Mouse (Mus musculus) heart, postnatal 0 days (tissue): ENCODE results near the gene Krt33a. TPM values are rescaled to one million over a fixed set of nuclear protein-coding genes. Genes with fewer than 3 reads are reported as not detected.

ENCODE experiments used
- ATAC-seq: fragments of 200-750 bp; cut with Nextera tagmentation; 2 replicates; pipeline ENCODE4 v1.8.0; 2017; ENCODE audit warnings: low read depth, moderate number of reproducible peaks, moderate library complexity; ENCODE audit not compliant: insufficient read depth
- DNase-seq: peaks from one replicate; pipeline ENCODE4 v3.0.0-alpha.2; 2016; ENCODE audit warnings: low spot score
- H3K27ac ChIP-seq: fragments of 300-500 bp; sonication (generic); 2 replicates; pipeline ENCODE4 v1.5.1; 2014; ENCODE audit warnings: low read depth, mild to moderate bottlenecking
- H3K27me3 ChIP-seq: fragments of 300-500 bp; sonication (generic); 2 replicates; pipeline ENCODE4 v1.6.1; 2014; ENCODE audit warnings: low read length, mixed read lengths; ENCODE audit not compliant: control insufficient read depth, insufficient read depth
- H3K36me3 ChIP-seq: fragments of 300-500 bp; sonication (generic); replicated peaks from 2 replicates; pipeline ENCODE4 v1.6.1; 2014; ENCODE audit warnings: low read length, mixed read lengths; ENCODE audit not compliant: control insufficient read depth, insufficient read depth
- H3K4me1 ChIP-seq: fragments of 300-500 bp; sonication (generic); 2 replicates; pipeline ENCODE4 v1.6.1; 2014; ENCODE audit warnings: antibody characterized with exemption; ENCODE audit not compliant: control insufficient read depth, insufficient read depth
- H3K4me2 ChIP-seq: fragments of 300-500 bp; sonication (generic); 2 replicates; pipeline ENCODE4 v1.6.1; 2014; ENCODE audit warnings: low read depth, mild to moderate bottlenecking, low read length, moderate library complexity
- H3K4me3 ChIP-seq: fragments of 300-500 bp; sonication (generic); 2 replicates; pipeline ENCODE4 v1.5.1; 2014; ENCODE audit warnings: low read depth, low read length
- H3K9ac ChIP-seq: fragments of 300-500 bp; sonication (generic); replicated peaks from 2 replicates; pipeline ENCODE4 v1.6.1; 2014; ENCODE audit warnings: low read depth, low read length, mixed read lengths
- H3K9me3 ChIP-seq: fragments of 300-500 bp; sonication (generic); replicated peaks from 2 replicates; pipeline ENCODE4 v1.6.1; 2016; ENCODE audit warnings: low read length; ENCODE audit not compliant: control insufficient read depth
- CTCF ChIP-seq: IDR thresholded peaks from 2 replicates; pipeline ENCODE4 v1.5.1; 2016; ENCODE audit warnings: antibody characterized with exemption, control low read depth, low read depth
- EP300 ChIP-seq: IDR thresholded peaks from 2 replicates; pipeline ENCODE4 v1.6.1; 2016; ENCODE audit warnings: antibody characterized with exemption, low read depth
- whole genome bisulfite sequencing: fragments of 180-500 bp; shearing (Covaris S2); extraction: QIAGEN DNeasy Blood & Tissue Kit; methylation state at CpG from one replicate; pipeline ENCODE4 v1.1.7; 2014; 5-methylcytosine and 5-hydroxymethylcytosine counted together
- polyA plus RNA-seq: library from polyadenylated mRNA; unstranded; fragments of >200 nt; fragmentation: Nextera tagmentation; extraction: Ambion mirVana; gene quantifications from 2 replicates; pipeline ENCODE4 v1.2.1, GENCODE M21; 2015
- total RNA-seq: library from RNA; depleted of rRNA; stranded (reverse); fragments of >200 nt; gene quantifications from 2 replicates; pipeline ENCODE4 v1.2.3, GENCODE M21; 2014; ENCODE audit warnings: low replicate concordance

Krt33a gene
- total and polyA plus RNA-seq, 2 experiments from 2014 or later: not detected

DNA sequence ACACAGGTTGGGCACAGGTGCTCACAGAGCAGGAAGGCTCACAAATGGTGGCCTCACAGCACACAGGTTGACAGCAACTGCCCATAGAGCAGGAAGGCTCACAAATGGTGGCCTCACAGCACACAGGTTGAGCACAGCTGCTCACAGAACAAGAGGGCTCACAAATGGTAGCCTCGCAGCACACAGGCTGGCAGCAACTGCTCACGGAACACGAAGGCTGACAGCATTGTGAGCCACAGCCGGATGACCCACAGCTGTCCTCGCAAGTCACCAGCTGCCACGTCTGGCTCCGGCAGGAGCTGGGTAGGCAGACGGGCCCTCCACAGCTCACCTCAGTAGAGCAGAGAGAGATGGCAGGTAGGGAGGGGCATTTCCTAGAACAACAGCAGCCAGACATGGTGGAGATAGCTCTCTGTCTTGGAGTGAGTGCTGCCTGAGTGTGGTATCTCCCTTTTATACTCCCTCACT, 29.8 kb downstream of the Krt33a start, which contains the start of gene Krtap16-1:
TSS of gene Krtap16-1 (minus strand) at position 418 of the 468 bp plus-strand sequence.
- no peak within 1 kb of the TSS for H3K9ac ChIP-seq
- H3K9me3 ChIP-seq: no peaks in the 10 kb centered on the region
- H3K27me3 ChIP-seq: no peaks in the 10 kb centered on the region
- H3K4me2 ChIP-seq: no peak within 1 kb of the TSS
- 67% methylated on average over 8 of the region's 8 CpGs for WGBS
- no peak within 1 kb of the TSS for H3K27ac ChIP-seq
- no peak for ATAC-seq
- no peak within 1 kb of the TSS for H3K4me3 ChIP-seq
- no peaks in the 10 kb centered on the region for H3K36me3 ChIP-seq
- no peak for TF ChIP-seq CTCF
- no peak for TF ChIP-seq EP300
- DNase-seq: no peak
- no peaks in the 10 kb centered on the region for H3K4me1 ChIP-seq

DNA sequence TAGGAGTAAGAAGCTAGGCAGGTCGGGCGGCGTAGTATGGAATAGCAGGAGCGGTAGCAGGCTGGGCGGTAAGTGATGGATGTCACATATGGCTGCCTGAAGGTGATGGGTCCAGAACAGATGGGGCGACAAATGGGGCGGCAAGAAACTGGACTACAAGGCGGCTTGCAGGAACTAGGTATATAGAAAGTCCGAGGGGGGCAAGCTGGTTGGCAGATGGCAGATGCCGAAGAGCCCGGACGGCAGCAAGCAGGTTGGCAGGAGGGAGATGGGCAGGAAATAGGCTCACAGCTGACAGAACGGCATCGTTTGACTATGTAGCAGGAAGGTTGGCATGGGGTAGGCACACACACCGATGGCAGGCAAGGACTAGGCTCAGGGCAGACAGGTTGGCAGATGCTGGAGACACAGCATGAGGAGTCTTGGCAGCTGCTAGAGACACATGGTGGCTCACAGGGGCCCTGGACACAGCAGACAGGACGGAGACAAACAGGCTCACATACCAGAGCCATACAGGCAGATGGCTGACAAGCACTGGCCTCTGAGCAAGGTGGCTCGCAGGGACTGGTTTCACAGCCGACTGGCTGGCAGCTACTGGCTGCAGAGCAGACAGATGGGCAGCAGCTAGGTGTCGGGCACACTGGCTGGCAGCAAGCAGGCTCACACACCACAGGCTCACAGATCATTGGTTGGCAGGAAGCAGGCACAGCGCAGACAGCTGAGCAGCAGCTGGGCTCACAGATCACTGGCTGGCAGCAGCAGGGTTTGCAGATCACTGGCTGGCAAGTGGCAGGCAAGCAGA, 30.5 kb downstream of the Krt33a start:
- Histone ChIP-seq H3K9ac (no peak overlapping the region), H3K4me3 (no peak overlapping the region), H3K36me3 (no peaks in the 10 kb centered on the region), H3K4me2 (no peak overlapping the region), H3K27ac (no peak overlapping the region), H3K27me3 (no peaks in the 10 kb centered on the region), H3K9me3 (no peaks in the 10 kb centered on the region), H3K4me1 (no peaks in the 10 kb centered on the region)
- no peak for DNase-seq
- TF ChIP-seq EP300 (no peak), CTCF (no peak)
- 71% methylated on average over 20 of the region's 20 CpGs for WGBS
- ATAC-seq: no peak

DNA sequence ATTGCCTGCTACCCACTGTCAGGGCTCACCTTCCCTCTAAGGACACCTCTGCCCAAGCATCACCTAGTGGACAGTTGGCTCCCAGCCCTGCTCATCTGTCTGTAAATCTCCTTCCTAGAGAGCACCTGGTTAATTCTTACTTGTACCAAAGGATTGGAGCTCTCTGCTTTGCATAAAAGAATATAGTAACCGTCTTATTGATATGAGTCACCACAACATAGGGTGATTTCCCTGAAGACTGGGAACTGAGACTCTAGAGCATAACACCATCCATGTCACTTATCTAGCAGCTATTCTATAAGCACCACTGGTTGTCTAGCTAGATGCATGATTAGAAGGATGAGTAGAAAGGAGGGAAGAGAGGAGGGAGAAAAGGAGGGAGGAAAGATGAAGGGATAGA, 32.6 kb downstream of the Krt33a start:
- Histone ChIP-seq H3K36me3 (no peaks in the 10 kb centered on the region), H3K4me3 (no peak overlapping the region), H3K9ac (no peak overlapping the region), H3K27me3 (no peaks in the 10 kb centered on the region), H3K4me2 (no peak overlapping the region), H3K27ac (no peak overlapping the region), H3K9me3 (no peaks in the 10 kb centered on the region), H3K4me1 (no peaks in the 10 kb centered on the region)
- no peak for ATAC-seq
- WGBS: 81% methylated on average over 1 of the region's 1 CpGs
- no peak for DNase-seq
- TF ChIP-seq CTCF (no peak), EP300 (no peak)

DNA sequence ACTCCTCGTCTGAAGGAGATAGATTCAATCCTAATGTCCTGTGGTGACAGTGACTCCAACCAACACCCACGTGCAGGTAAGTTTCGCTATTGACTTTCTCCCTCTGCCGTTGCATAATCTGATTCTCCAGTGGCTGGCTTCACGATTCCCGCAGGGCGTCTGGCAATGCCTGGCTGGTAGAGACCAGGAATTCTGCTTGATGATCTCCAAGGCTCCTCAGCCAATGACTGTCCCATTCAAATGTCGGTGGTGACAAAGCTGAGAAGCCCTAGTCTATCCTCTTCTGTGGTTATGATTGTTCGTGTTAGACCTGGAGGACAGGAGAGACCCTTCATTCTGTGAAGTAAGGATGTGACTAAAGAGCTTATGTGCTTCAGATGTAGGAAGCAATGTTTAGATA, 33.3 kb downstream of the Krt33a start:
- no peak for DNase-seq
- Histone ChIP-seq H3K4me1 (no peaks in the 10 kb centered on the region), H3K9ac (no peak overlapping the region), H3K36me3 (no peaks in the 10 kb centered on the region), H3K27me3 (no peaks in the 10 kb centered on the region), H3K4me3 (no peak overlapping the region), H3K27ac (no peak overlapping the region), H3K9me3 (no peaks in the 10 kb centered on the region), H3K4me2 (no peak overlapping the region)
- TF ChIP-seq EP300 (no peak), CTCF (no peak)
- 76% methylated on average over 9 of the region's 9 CpGs for WGBS
- no peak for ATAC-seq

DNA sequence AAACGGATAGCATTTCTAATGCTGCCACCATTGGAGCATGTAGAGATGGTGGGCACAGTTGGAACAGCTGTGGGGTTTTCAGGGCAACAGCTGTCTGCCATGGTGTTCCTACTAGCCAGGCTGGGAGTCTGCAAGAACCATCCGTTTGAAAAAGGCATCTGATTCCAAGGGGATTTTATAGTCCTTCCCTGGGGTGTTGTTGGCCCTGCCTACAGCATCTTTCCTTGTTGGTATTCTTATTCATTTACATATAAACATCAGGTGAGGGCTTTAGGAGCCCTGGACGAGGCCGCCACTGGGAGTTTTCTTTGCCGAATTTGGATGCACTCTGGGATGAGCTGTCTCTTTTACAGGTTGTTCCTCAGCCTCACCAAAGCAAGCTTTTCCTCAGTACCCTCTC, 37.1 kb downstream of the Krt33a start, which contains the start of gene Krtap29-1:
TSS of gene Krtap29-1 (minus strand) at position 101 of the 400 bp plus-strand sequence.
- Histone ChIP-seq H3K9me3 (no peaks in the 10 kb centered on the region; the same call in 1 of the 2 replicates), H3K4me3 (no peak within 1 kb of the TSS), H3K9ac (no peak within 1 kb of the TSS), H3K4me1 (no peaks in the 10 kb centered on the region), H3K36me3 (no peaks in the 10 kb centered on the region), H3K4me2 (no peak within 1 kb of the TSS), H3K27ac (no peak within 1 kb of the TSS), H3K27me3 (no peaks in the 10 kb centered on the region)
- ATAC-seq (no peak), DNase-seq (no peak)
- 75% methylated on average over 5 of the region's 5 CpGs for whole genome bisulfite sequencing
- TF ChIP-seq EP300: no peak
- no peak for TF ChIP-seq CTCF
